Mouse (Mus musculus) macrophage (primary cell): ENCODE results near the gene Mgat2. TPM values are rescaled to one million over a fixed set of nuclear protein-coding genes. Genes with fewer than 3 reads are reported as not detected.

Experiments used
- H3K27ac ChIP-seq: fragments of 350-480 bp; formaldehyde crosslinking; 2 replicates; pipeline ENCODE4 v1.9.0; 2021
- H3K36me3 ChIP-seq: fragments of 350-480 bp; formaldehyde crosslinking; 2 replicates; pipeline ENCODE4 v1.9.0; 2021; ENCODE audit errors: inconsistent target
- H3K4me3 ChIP-seq: fragments of 350-480 bp; formaldehyde crosslinking; 2 replicates; pipeline ENCODE4 v1.9.0; 2021; ENCODE audit errors: inconsistent target
- H3K79me2 ChIP-seq: fragments of 350-480 bp; formaldehyde crosslinking; 2 replicates; pipeline ENCODE4 v1.9.0; 2021; ENCODE audit errors: inconsistent target
- WGBS: methylation state at CpG from one replicate; pipeline ENCODE4 v1.1.7; 2026; ENCODE audit warnings: inconsistent platforms; ENCODE audit not compliant: missing documents; 5-methylcytosine and 5-hydroxymethylcytosine counted together
- polyA plus RNA-seq: library from polyadenylated mRNA; stranded (reverse); fragments of 250-400 nt; gene quantifications from 3 replicates; pipeline ENCODE4 v1.2.4, GENCODE M21; 2018; ENCODE audit warnings: inconsistent platforms

Mgat2 gene
- polyA plus RNA-seq, 1 experiment from 2014 or later = 81.4 TPM

DNA sequence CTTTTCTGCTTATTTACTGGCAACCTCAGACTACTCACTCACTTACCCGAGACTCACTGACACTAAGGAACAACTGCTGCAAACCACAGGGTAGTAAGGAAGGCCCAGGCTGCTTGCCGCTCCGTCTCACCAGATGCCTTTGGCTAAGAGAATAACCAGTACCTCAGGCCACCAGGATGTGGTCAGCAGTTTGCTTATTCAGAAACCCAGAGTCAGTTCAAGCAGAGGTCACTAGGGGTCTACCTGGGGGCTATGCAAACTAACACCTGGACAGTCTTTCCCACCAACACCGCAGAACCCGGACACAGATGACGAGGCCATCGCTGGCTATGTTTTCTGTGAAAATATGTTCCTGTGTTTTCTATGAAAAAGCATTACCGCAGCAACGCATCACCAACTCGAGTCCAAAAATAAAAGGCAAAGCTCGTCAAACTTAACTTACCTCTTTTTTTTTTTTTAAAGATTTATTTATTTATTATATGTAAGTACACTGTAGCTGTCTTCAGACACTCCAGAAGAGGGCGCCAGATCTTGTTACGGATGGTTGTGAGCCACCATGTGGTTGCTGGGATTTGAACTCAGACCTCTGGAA lies 29.3 kb downstream of the Mgat2 start:
- H3K36me3 ChIP-seq = no peaks in the 10 kb centered on the region
- WGBS = 97% methylated on average over 9 of the region's 13 CpGs
- no peak overlapping the region for H3K27ac ChIP-seq
- H3K4me3 ChIP-seq = no peak overlapping the region
- no peaks in the 10 kb centered on the region for H3K79me2 ChIP-seq

DNA sequence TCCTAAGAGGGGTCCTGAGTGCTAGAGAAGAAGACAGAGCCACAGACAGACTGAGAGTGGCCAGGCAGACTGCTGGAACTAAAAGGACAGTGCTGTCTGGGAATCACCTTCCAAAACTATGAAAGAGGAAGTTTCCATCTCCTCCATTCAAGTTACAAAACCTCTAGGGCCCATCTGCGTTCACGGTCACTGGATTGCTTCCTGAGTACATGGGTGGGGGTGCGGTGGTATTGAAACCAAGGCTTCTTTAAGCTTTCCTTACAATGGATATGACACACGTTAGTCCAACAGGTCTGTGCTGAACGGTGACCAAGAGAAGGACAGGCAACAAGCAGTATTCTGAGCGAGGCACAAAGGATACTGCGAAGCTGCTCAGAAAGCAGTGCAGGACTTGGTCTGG lies 30.4 kb downstream of the Mgat2 start:
- Histone ChIP-seq H3K79me2 (no peaks in the 10 kb centered on the region), H3K4me3 (no peak overlapping the region), H3K27ac (no peak overlapping the region), H3K36me3 (no peaks in the 10 kb centered on the region)
- 39% methylated on average over 7 of the region's 7 CpGs for WGBS

DNA sequence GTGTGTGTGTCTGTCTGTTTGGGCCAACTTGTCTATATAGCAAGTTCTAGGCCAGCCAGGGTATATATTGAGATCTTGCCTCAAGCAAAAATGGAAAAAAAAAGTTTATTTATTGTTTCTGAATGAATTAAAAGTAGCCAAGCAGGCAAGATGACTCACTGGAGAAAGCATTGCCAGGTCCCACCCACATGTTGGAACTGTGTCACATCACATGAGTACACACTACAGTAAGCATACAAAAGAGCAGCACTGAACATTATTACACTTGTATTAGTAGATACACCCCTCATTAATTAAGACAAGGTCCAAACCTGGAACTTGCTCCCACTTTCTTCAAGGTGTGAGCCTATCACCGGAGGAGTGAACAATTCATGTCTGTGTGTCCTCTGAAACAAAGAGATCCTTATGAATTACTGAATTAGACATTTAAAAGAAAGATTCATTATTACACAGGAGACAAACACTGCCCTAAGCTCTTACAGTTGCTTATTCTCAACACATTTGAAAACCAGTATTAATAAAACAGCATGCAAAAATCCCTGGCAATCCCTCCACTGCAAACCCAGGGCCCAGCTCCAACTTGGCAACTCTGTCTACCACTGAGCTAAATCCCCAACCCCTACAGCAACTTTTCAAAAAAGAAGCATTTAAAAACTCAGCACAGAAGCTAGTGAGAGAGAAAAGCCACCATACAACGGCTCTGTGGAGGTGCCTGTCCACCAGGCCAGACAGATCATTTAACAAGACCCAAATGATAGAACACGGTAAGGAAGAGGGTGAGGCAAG lies 31.2 kb downstream of the Mgat2 start:
- Histone ChIP-seq H3K36me3 (no peaks in the 10 kb centered on the region), H3K79me2 (no peaks in the 10 kb centered on the region), H3K27ac (no peak overlapping the region), H3K4me3 (no peak overlapping the region)
- 80% methylated on average over 3 of the region's 3 CpGs for WGBS

- 89% methylated on average over 7 of the region's 7 CpGs for WGBS
- Histone ChIP-seq H3K27ac (no peak overlapping the region), H3K36me3 (no peaks in the 10 kb centered on the region)
These were observed 32.6 kb downstream of the Mgat2 start for GRCm38 (mm10) chr12:69216587-69216986.

GRCm38 (mm10) chr12:69220613-69221277 lies 36.8 kb downstream of the Mgat2 start:
- Histone ChIP-seq H3K36me3 (no peaks in the 10 kb centered on the region), H3K4me3 (no peak overlapping the region), H3K79me2 (no peaks in the 10 kb centered on the region), H3K27ac (no peak overlapping the region)
- 94% methylated on average over 19 of the region's 19 CpGs for WGBS

More at GRCm38 (mm10) chr12:69216587-69216986, 32.6 kb downstream of the Mgat2 start:
- Histone ChIP-seq H3K79me2 (no peaks in the 10 kb centered on the region), H3K4me3 (no peak overlapping the region)

DNA sequence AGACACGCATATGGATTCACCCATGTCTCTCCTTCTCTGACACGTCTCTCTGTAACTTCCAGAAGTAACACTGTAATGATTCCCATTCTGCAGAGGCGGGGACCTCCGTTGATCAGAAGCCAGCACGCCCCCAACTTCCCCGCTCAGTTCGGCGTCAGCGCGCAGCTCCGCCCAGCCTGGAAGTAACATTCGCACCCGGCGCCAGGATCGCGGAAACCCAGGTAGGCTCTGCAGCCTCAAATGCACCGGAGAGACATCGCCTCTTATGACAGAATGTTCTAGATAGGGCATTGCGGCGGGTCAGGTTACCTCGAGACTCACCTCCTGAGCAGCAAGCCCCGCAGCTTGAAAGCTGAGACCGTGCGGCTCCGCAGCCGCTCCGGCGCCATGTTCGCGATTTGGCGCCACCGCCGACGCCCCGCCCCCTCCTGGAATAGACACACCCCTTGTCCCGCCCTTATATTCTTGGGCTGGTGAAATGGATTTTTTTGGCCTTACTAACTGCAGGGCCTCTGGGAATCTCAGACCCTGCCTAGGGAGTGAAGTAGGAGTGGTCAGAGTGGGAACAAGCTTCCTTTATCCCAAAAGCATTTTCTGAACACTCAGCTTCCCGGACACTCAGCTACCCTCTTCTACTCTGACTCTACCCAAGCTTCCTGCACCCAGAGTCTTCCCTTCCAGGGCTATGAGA lies 44.0 kb downstream of the Mgat2 start, which contains the start of gene Pole2:
TSS of gene Pole2 (minus strand) at position 420 of the 691 bp plus-strand sequence.
- H3K36me3 ChIP-seq = no peaks in the 10 kb centered on the region
- H3K27ac ChIP-seq = peak within 1 kb of the TSS; percentile 45
- under 1% methylated on average over 37 of the region's 37 CpGs for WGBS
- H3K79me2 ChIP-seq = peaks cover 10% of the 10 kb centered on the region; the same call in 1 of the 2 replicates
- peak within 1 kb of the TSS; percentile 53 for H3K4me3 ChIP-seq

GRCm38 (mm10) chr12:69229251-69229650 lies 45.3 kb downstream of the Mgat2 start:
- no peaks in the 10 kb centered on the region for H3K36me3 ChIP-seq
- H3K4me3 ChIP-seq = no peak overlapping the region
- H3K79me2 ChIP-seq = peaks cover 10% of the 10 kb centered on the region; the same call in 1 of the 2 replicates
- WGBS = 64% methylated on average over 2 of the region's 2 CpGs
- H3K27ac ChIP-seq = no peak overlapping the region

- 96% methylated on average over 6 of the region's 6 CpGs for WGBS
- Histone ChIP-seq H3K27ac (no peak overlapping the region), H3K79me2 (no peaks in the 10 kb centered on the region), H3K4me3 (no peak overlapping the region), H3K36me3 (no peaks in the 10 kb centered on the region)
These were observed 51.8 kb downstream of the Mgat2 start for GRCm38 (mm10) chr12:69235782-69236181.

Other genes starting within 250 kb of the Mgat2 start
- gene Rps29, start 25.0 kb upstream of the Mgat2 start, polyA plus RNA-seq = 591 to 3,066 TPM (median 2,857 TPM) in 3 replicates
- 0.79 to 5.0 TPM (median 0.95 TPM) in 3 replicates for gene Lrr1, start 15.3 kb upstream of the Mgat2 start, polyA plus RNA-seq
- 456 to 589 TPM (median 537 TPM) in 3 replicates for gene Rpl36al, start 74 bp upstream of the Mgat2 start, polyA plus RNA-seq
- gene Gm49383, start 12.9 kb downstream of the Mgat2 start, polyA plus RNA-seq = 2.3 to 4.5 TPM (median 2.8 TPM) in 3 replicates
- 1.5 to 3.6 TPM (median 2.6 TPM) in 3 replicates for gene Dnaaf2, start 14.3 kb downstream of the Mgat2 start, polyA plus RNA-seq
- 2.2 to 6.7 TPM (median 5.8 TPM) in 3 replicates for gene Gm49384, start 20.1 kb downstream of the Mgat2 start, polyA plus RNA-seq
- gene Pole2, start 44.0 kb downstream of the Mgat2 start, polyA plus RNA-seq = 2.5 to 13.9 TPM (median 3.7 TPM) in 3 replicates
- 2.3 to 6.4 TPM (median 4.2 TPM) in 3 replicates for gene Klhdc1, start 57.0 kb downstream of the Mgat2 start, polyA plus RNA-seq
- 14.8 to 18.2 TPM (median 15.3 TPM) in 3 replicates for gene Klhdc2, start 112.5 kb downstream of the Mgat2 start, polyA plus RNA-seq
- gene Nemf, start 173.0 kb downstream of the Mgat2 start, polyA plus RNA-seq = 22.9 to 41.8 TPM (median 30.3 TPM) in 3 replicates
- gene Arf6, start 188.0 kb downstream of the Mgat2 start, polyA plus RNA-seq = 84.8 to 161 TPM (median 114 TPM) in 3 replicates
- gene Gm9887, start 188.3 kb downstream of the Mgat2 start, polyA plus RNA-seq = 0.40 to 0.57 TPM in 2 of 3 replicates, not detected in the other